Mouse (Mus musculus): ENCODE measurements around the gene 9630041A04Rik.

9630041A04Rik gene

DNA sequence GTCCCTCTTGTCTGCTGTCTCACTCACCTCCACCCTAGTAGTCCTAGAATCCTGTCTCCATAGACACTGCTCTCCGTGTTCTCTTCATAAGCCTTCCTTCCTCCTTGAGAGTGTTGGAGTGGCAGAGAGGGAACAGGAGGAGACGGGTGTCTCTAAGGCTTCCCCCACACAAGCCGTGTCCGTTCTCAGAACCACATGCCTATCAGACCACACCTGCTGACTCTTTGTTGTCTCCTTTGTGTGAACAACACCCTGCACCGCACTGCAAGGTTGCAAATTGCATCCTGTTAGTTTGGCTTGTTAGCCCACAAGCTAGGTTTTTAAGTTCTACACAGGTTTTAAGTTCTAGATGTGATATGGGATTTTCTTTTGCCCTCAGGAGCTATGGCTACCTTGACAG is 57.7 kb downstream of the 9630041A04Rik start:
- DNase-seq = no peak

GRCm38 (mm10) chr9:101922846-101923245 is 61.2 kb downstream of the 9630041A04Rik start:
- no peak for DNase-seq

DNA sequence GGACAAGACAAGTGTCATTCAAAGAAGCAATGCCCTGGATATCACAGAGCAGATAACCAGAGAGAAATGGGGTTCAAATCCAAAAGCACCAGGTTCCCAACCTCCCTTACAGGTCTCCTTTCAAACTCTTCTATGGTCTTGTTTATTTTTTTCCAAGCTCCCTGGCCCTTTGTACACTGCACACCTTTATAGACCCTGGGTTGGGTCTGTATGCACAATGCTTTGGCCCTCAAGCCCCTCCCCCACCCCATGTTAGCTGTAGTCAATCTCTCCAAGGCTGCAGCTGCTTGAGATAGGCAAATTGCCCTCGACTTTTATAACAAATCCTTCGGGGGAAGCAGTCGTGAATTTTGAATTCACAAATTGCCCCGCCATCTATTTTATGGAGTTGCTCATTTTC is 63.2 kb downstream of the 9630041A04Rik start:
- no peak for DNase-seq

- no peak for DNase-seq
Observed at GRCm38 (mm10) chr9:101933946-101934573, 72.4 kb downstream of the 9630041A04Rik start.

DNA sequence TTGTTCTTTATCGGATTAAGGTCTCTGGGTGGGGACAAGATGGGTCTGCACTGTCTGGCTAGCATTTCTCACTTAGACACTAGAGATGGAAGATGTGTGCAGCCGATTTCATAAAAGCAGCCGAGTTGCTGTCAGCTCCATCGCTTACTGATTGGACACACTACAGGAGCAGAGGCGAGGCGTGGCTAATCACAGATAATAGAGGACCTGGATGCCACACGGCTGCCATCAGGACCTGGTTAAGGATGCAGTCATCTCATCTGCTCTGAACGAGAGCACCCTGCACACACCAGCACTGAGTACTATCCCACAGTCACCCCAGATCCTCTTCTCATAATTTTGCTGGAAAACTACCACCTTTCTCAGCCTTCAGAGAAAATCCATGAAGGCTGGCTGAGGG is 73.2 kb downstream of the 9630041A04Rik start:
- no peak for DNase-seq

- DNase-seq = no peak
Observed at GRCm38 (mm10) chr9:101938066-101938465, 76.4 kb downstream of the 9630041A04Rik start.

GRCm38 (mm10) chr9:101939006-101939405 is 77.4 kb downstream of the 9630041A04Rik start:
- no peak for DNase-seq

DNA sequence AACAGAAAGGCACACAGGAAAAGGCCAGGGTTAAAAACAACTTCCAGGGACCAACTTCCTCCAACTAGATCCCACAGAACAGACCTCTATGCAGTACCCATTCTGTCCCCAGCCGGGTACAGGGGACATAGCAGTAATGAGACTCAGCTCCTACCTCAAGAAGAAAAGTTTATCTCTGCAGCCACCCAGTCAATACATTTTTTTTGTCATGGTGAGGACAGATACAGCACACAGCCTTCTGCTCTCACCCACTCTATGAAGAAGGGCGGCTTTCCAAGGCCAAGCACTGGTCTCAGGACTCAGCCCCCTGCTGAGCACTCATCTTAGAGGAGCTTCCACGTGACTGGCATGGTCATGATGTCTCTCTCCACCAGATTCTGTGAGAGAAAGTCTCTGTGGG is 78.5 kb downstream of the 9630041A04Rik start:
- no peak for DNase-seq

GRCm38 (mm10) chr9:101942058-101942669 is 80.5 kb downstream of the 9630041A04Rik start:
- no peak for DNase-seq

DNA sequence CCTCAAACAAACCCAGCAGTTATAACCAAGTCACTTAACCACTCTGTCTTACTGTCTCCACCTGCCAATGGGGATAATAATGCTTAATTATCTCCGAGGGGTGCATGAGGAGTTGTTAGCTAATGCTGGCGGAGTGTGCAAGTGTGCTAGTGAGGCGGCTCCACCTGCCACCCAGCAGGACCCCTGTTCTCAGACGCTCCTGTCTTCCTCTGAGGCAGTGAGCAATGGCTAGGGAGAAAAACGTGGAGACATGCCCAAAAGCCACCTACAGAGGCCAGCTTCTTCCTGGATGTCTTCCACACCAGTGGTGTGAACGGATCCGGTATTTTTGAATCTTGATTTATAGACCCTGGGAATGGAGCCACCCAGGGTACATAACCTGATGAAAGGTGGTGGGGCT is 83.7 kb downstream of the 9630041A04Rik start:
- no peak for DNase-seq

- DNase-seq = no peak
Observed at GRCm38 (mm10) chr9:101945814-101946213, 84.2 kb downstream of the 9630041A04Rik start.

DNA sequence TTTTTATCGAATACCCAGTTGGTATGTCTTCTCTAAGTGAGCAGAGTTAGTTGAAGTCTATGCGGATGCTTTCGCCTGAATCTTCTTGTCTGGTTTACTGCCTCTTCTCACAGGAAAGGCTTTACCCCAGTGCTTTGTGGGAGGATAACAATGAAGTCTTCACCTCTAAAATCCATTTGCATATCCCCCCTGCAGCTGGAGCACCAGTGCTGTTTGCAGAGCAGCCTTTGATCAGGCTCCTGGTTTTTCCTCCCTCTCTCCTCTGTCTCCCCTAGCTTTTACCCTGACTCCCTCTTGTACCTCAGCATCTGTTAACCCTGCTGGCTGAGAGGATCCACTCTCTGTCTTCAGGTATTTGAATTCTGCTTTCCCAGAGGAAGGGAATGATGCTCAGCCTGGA is 88.5 kb downstream of the 9630041A04Rik start:
- DNase-seq = no peak

DNA sequence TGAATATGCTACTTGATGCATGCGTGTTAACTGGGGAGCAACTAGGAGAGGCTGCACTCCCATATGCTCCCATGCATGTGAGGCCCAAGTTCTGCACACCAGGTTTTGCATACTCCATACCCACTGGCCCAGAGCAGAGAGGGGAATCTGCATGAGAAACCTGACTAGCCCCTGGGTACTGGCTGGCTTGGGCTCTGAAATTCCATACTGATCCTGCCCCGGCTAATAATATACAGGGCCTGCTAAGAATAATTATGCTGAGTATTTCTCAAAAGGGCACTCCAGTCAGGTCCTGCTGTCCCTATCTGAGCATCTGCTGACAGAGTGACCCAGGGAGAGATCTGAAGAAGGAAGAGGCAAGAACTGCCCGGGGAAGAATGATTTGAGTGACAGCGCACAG is 92.9 kb downstream of the 9630041A04Rik start:
- no peak for DNase-seq

DNA sequence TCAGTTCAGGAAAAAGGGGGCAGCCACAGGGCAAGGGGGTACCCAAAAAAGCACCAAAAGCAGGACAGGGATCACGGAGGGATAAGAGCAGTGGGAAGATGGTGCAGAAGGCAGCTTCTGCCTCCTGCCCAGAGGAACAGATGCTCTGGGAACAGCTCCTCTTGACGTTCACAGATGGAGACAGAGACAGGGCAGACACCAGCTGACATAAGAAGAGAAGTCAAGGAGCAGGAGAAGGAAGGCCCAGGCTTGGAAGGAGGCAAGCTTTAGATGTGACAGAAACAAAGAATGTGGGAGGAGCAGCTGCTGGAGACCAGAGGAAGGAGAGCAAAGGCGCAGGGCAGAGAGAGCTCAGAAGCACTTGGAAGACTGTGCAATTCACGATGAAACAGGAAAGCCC is 94.6 kb downstream of the 9630041A04Rik start:
- no peak for DNase-seq

- DNase-seq = no peak
Observed at GRCm38 (mm10) chr9:101971806-101972205, 110.2 kb downstream of the 9630041A04Rik start.

GRCm38 (mm10) chr9:101972314-101972713 is 110.7 kb downstream of the 9630041A04Rik start:
- DNase-seq = no peak

DNA sequence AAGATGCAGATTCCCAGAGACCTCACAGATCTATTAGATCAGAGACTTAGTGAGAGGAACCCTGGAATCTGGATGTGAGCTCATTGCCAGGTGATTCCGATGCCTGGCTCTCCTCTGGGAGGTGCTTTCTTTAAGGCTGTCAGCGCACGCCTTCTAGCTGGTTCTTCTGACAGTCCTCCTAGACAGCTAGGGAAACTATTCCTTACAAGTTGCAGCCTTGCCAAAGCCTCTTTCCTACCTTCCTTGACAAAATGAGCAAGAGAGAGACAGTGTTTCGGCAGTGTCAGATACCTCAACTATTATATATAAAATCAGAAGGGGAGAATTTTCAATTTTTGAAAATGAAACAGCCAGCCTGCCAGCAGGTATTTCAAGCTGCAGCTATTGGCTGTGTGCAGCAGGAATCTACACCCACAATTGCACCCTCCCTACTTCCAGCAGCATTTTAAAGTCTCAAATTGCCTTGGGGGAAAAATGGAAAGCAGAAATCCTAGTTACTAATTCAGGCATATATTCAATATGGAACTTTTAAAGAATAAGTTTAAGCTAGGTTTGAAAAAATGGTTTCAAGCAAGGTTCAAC is 115.3 kb downstream of the 9630041A04Rik start:
- no peak for DNase-seq

GRCm38 (mm10) chr9:101981161-101981560 is 119.5 kb downstream of the 9630041A04Rik start:
- no peak for DNase-seq

GRCm38 (mm10) chr9:101982378-101982777 is 120.7 kb downstream of the 9630041A04Rik start:
- DNase-seq = no peak

- DNase-seq = no peak
Observed at GRCm38 (mm10) chr9:101986910-101987309, 125.3 kb downstream of the 9630041A04Rik start.

DNA sequence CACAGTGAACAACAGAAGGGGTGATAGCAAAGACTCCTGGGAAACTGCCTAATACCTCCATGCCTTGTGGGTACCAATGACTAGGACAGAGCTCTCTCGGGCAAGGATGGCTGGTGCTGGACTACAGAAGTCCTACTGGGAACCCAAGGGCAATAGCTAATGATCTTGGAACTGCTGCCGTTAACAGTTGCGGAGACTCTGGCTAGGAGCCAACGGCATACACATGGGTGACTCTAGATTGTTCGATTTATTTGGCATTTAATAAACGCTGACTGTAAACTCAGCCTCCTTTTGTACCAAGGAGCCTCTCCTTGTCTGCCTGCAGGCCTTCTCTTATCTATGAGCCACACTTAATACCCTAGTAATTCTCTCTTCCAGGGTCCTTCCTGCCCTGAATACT is 128.4 kb downstream of the 9630041A04Rik start:
- no peak for DNase-seq

- no peak for DNase-seq
Observed at GRCm38 (mm10) chr9:101990836-101991235, 129.2 kb downstream of the 9630041A04Rik start.
